Mouse (Mus musculus): ENCODE data around the gene Gucy2e. TPM values are rescaled to one million over a fixed set of nuclear protein-coding genes. Genes with fewer than 3 reads are reported as not detected.

Gene Gucy2e
- polyA plus RNA-seq, 1 experiment from 2014 or later, result 0.46 TPM

DNA sequence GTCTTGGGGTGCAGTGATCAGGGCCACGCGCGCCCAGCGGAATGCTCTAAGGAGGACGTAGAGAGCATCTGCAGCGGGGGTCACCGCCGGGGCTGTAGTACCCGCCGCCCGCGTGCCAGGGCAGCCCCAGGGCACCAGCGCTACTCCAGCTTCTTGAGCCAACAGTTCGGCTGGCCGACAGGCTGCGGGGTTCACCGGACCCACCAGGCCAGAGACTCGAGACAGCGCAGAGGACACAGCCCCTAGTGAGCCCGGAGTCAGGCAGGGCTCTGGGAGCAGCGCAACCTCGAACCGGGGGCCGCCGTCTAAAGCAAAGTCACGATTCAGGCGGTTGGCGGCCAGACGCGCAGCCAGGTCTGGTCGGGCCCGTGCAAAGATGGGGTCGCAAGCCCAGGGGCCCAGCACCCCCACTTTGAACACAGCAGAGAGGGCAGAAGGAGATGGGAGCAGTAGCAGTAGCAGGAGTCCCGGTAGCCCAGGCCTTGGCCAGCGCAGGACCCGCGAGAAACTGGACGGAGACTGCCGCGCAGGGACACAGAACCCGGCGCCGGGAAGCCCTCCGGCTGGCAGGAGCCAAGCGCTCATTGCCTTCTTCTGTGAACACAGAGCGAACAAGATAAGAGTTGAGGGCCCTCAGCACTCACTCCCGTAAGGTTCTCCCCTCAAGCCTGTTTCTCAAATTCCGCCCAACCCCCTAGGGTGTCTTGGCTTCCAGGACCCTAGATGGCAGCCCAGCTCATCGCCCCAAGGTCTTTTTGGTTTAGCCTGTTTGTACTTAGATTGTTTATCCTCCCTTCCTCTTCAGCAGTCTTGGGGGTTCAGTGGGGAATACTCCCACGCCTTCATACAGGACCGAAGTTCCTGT lies 543 bp downstream of the Gucy2e start:
- Histone ChIP-seq H3K9me3 (replicated peaks) (no peaks in the 10 kb centered on the region), H3K9ac (replicated peaks) (peak overlapping the region; percentile 55), H3K27ac (replicated peaks) (peak overlapping the region; percentile 85), H3K4me3 (replicated peaks) (peak overlapping the region; percentile 48), H3K27me3 (replicated peaks) (peaks cover 32% of the 10 kb centered on the region), H3K4me2 (peak overlapping the region; percentile 82), H3K4me1 (peaks cover 21% of the 10 kb centered on the region), H3K36me3 (no peaks in the 10 kb centered on the region)
- peak; percentile 1; the same call in 1 of the 2 replicates for ATAC-seq (ENCODE audit: low FRiP score)
- 2% methylated on average over 51 of the region's 51 CpGs for WGBS

DNA sequence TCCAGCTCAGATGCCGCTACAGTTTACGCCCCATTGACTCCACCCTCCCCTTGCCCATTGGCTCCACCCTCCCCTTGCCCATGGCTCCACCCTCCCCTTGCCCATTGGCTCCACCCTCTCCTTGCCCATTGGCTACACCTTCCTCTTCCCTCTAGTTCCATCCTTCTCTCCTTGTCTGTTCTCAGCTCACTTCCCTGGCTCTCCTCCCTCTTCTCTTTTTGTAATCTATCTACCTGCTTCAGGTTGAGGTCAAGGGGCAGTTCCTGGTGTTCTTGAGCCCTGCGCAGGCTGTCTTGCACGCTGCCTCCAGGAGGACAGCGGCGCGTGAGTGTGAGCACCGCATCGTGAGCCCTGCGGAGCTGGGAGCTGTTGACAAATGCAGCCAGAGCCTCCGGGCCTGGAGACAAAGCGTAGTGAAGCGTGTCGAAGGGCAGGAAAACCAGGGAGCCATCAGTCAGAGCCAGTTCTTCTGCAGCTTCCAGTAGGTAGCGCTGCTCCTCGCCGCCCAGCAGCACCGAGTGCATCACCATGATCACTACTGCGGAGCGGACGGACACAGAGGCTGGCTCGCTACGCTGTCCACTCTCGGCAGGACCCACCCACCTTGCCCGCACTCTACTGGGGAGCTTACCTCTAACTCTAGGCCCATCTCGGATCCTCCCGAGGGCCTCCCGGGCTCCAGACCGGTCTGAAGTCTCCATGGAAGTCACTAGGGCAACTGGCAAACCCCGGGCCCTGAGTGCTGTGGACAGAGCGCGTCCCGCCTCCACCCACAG lies 1.4 kb downstream of the Gucy2e start:
- H3K4me3 ChIP-seq (replicated peaks), result peak overlapping the region; percentile 48
- H3K4me2 ChIP-seq, result peak overlapping the region; percentile 82
- H3K36me3 ChIP-seq, result no peaks in the 10 kb centered on the region
- peaks cover 21% of the 10 kb centered on the region for H3K4me1 ChIP-seq
- H3K27ac ChIP-seq (replicated peaks), result peak overlapping the region; percentile 85
- ATAC-seq (ENCODE audit: low FRiP score), result peak; percentile 95
- H3K9me3 ChIP-seq (replicated peaks), result no peaks in the 10 kb centered on the region
- peak overlapping the region; percentile 55 for H3K9ac ChIP-seq (replicated peaks)
- peaks cover 32% of the 10 kb centered on the region for H3K27me3 ChIP-seq (replicated peaks)
- WGBS, result 1% methylated on average over 33 of the region's 33 CpGs

DNA sequence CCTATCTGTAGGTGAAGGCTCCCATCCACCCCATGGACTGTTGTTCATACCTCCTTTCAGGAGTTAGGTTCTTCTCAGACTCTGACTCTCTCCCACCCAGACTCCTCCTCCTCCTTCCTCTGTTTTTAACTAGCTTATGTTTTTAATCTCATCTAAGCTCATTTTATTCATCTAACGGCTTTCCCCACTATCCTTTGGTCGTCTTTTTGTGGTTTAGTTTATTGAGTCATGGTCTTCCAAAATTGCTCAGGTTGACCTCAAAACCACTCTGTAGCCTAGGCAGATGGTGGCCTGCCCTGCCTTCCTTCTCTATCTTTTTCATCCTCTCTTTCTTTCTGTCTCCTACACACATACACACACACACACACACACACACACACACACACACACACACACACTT lies 3.7 kb downstream of the Gucy2e start:
- Histone ChIP-seq H3K36me3 (no peaks in the 10 kb centered on the region), H3K9me3 (replicated peaks) (no peaks in the 10 kb centered on the region), H3K4me3 (replicated peaks) (no peak overlapping the region), H3K27ac (replicated peaks) (no peak overlapping the region), H3K9ac (replicated peaks) (no peak overlapping the region), H3K4me2 (no peak overlapping the region), H3K27me3 (replicated peaks) (peaks cover 26% of the 10 kb centered on the region), H3K4me1 (peaks cover 21% of the 10 kb centered on the region)
- no peak for ATAC-seq (ENCODE audit: low FRiP score)
- 91% methylated on average over 2 of the region's 2 CpGs for WGBS

DNA sequence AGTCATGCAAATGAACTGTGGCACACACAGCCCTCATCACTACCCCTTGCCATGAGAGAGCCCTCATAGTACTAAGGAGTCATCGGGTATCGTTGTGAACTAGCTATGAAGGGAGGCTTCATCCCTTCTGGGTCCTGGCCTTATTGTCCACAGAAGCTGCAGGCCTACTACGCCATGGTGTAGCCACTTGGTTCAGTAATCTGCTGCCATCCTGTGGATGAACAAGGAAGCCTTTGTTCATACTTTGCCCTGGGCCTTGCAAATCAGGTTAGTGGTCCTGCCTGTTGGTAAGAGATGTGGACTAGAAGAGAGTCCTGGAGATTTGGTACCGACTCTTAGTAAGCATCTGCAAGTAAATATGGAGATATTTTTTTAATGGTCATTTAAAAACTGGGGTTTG lies 6.4 kb downstream of the Gucy2e start:
- H3K9ac ChIP-seq (replicated peaks), result no peak overlapping the region
- ATAC-seq (ENCODE audit: low FRiP score), result no peak
- H3K9me3 ChIP-seq (replicated peaks), result no peaks in the 10 kb centered on the region
- no peak overlapping the region for H3K4me3 ChIP-seq (replicated peaks)
- no peak overlapping the region for H3K4me2 ChIP-seq
- no peaks in the 10 kb centered on the region for H3K27me3 ChIP-seq (replicated peaks)
- H3K27ac ChIP-seq (replicated peaks), result no peak overlapping the region
- 86% methylated on average over 4 of the region's 4 CpGs for WGBS
- no peaks in the 10 kb centered on the region for H3K36me3 ChIP-seq
- peaks cover 5% of the 10 kb centered on the region for H3K4me1 ChIP-seq

DNA sequence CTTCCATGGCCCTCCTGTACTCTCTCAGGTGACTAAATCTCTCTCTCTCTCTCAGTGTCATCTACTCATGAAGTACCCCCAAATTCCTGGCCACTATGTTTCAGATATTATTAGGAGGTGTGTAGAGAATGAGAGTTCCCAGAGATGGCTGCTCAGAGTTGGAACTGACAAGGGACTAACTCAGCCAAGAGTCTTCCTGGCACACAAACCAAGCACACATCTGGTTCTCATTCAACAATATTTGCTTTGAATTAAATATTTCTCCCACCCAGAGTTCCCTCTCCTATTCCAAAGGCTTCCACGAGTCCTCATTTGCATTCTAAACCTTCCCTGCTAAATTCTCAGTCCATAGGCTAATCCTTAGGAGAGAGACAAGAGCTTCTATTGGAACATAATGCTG lies 11.1 kb downstream of the Gucy2e start:
- Histone ChIP-seq H3K4me3 (replicated peaks) (no peak overlapping the region), H3K27me3 (replicated peaks) (no peaks in the 10 kb centered on the region), H3K9ac (replicated peaks) (no peak overlapping the region), H3K9me3 (replicated peaks) (no peaks in the 10 kb centered on the region), H3K27ac (replicated peaks) (no peak overlapping the region), H3K4me2 (no peak overlapping the region), H3K4me1 (no peaks in the 10 kb centered on the region), H3K36me3 (no peaks in the 10 kb centered on the region)
- WGBS, result 78% methylated on average over 1 of the region's 1 CpGs
- ATAC-seq (ENCODE audit: low FRiP score), result no peak

DNA sequence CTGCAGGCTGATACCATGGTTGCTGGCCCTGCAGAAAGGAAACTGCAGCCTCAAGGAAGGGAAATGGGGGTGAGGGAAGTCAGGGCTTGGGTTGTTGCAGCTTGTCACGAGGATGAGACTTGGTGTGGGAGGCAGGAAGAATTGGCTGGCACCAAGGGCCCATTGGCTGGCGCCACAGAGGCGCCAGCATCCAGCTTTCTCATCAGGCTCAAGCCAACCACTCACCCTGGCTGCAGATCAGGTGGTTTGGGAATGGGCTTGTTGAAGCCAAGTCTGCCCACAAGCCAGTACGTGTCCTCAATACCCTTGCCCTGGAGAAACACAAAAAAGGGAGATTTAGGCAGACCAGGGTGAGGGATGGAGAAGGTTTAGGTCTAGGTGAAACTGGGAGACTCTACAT lies 13.7 kb downstream of the Gucy2e start:
- no peak for ATAC-seq (ENCODE audit: low FRiP score)
- Histone ChIP-seq H3K4me1 (no peaks in the 10 kb centered on the region), H3K27me3 (replicated peaks) (no peaks in the 10 kb centered on the region), H3K9ac (replicated peaks) (no peak overlapping the region), H3K4me3 (replicated peaks) (no peak overlapping the region), H3K36me3 (no peaks in the 10 kb centered on the region), H3K27ac (replicated peaks) (no peak overlapping the region), H3K4me2 (no peak overlapping the region), H3K9me3 (replicated peaks) (no peaks in the 10 kb centered on the region)
- 82% methylated on average over 4 of the region's 4 CpGs for WGBS

DNA sequence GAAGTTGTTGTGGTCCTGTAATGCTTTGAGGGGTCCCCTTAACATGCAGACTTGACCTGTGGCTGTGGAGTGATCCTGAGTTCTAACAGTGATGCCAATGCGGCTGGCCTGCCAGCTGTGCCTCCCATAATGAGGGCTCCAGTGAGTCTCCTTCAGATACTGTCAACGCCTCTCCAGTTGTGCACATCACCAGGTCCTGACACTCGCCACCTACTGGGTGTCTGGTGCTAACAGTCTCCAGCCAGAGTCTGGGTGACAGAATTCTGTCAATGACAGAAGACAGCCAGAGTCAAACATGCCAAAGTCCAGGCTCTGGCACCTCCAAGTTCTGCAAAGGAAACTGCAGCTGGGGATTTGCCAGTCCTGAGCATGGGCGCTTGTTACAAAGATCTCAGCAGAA lies 15.8 kb downstream of the Gucy2e start:
- Histone ChIP-seq H3K27ac (replicated peaks) (no peak overlapping the region), H3K27me3 (replicated peaks) (no peaks in the 10 kb centered on the region), H3K4me2 (no peak overlapping the region), H3K4me3 (replicated peaks) (no peak overlapping the region), H3K9me3 (replicated peaks) (no peaks in the 10 kb centered on the region), H3K4me1 (no peaks in the 10 kb centered on the region), H3K36me3 (no peaks in the 10 kb centered on the region), H3K9ac (replicated peaks) (no peak overlapping the region)
- ATAC-seq (ENCODE audit: low FRiP score), result no peak
- WGBS, result 76% methylated on average over 4 of the region's 4 CpGs

DNA sequence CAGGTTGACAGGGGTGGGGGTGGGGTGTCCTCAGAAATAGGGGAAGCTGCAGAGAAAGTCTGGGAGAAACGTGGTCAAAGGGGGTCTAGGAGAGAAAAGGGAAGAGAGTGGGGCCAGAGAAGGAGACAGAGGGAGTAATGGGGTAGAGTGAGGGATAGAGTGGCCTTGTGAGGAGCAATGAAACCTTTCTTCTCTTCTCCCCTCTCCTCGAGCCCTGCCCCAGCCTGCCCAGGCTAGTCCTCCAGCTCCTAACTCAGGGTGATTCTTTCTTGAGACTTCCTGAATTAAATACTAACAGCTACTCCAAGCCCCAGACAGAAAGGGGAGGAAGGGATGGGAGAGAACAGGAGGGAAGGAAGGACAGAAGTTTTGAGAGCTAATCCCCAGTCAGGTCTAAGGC lies 18.2 kb downstream of the Gucy2e start:
- Histone ChIP-seq H3K27me3 (replicated peaks) (no peaks in the 10 kb centered on the region), H3K9me3 (replicated peaks) (no peaks in the 10 kb centered on the region), H3K36me3 (no peaks in the 10 kb centered on the region), H3K9ac (replicated peaks) (no peak overlapping the region), H3K4me2 (no peak overlapping the region), H3K4me3 (replicated peaks) (no peak overlapping the region), H3K4me1 (no peaks in the 10 kb centered on the region), H3K27ac (replicated peaks) (no peak overlapping the region)
- 80% methylated on average over 2 of the region's 2 CpGs for WGBS
- no peak for ATAC-seq (ENCODE audit: low FRiP score)

DNA sequence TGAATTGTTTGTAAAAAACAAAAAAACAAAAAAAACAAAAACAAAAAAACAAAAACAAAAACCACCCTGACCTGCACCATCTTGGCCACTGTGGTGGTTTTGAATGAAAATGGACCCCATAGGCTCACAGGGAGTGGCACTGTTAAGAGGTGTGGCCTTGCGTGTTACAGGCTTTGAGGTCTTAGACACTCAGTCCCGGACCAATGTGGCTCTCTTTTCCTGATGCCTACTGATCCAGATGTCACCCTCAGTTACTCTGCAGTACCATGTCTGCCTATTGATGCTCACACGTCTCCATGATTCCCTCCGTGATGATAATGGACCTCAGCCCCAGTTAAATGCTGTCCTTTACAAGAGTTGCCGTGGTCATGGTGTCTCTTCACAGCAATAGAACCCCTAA lies 19.4 kb downstream of the Gucy2e start:
- Histone ChIP-seq H3K4me1 (no peaks in the 10 kb centered on the region), H3K4me3 (replicated peaks) (no peak overlapping the region), H3K27me3 (replicated peaks) (no peaks in the 10 kb centered on the region), H3K36me3 (no peaks in the 10 kb centered on the region), H3K4me2 (no peak overlapping the region), H3K27ac (replicated peaks) (no peak overlapping the region), H3K9ac (replicated peaks) (no peak overlapping the region), H3K9me3 (replicated peaks) (no peaks in the 10 kb centered on the region)
- WGBS, result 87% methylated on average over 5 of the region's 5 CpGs
- no peak for ATAC-seq (ENCODE audit: low FRiP score)

DNA sequence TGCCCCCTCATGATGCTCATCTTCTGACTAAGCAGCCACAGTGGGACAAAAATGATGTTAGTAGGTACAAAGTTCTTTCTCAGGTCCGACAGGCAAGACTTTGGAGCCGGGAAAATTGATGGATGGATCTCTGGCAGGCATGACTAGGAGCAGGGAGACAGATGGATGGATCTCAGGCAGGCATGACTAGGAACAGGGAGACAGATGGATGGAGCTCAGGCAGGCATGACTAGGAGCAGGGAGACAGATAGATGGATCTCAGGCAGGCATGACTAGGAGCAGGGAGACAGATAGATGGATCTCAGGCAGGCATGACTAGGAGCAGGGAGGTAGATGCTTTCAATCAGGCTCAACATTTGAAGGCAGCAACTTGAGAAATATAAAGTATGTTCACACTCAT lies 25.4 kb downstream of the Gucy2e start:
- no peaks in the 10 kb centered on the region for H3K4me1 ChIP-seq

DNA sequence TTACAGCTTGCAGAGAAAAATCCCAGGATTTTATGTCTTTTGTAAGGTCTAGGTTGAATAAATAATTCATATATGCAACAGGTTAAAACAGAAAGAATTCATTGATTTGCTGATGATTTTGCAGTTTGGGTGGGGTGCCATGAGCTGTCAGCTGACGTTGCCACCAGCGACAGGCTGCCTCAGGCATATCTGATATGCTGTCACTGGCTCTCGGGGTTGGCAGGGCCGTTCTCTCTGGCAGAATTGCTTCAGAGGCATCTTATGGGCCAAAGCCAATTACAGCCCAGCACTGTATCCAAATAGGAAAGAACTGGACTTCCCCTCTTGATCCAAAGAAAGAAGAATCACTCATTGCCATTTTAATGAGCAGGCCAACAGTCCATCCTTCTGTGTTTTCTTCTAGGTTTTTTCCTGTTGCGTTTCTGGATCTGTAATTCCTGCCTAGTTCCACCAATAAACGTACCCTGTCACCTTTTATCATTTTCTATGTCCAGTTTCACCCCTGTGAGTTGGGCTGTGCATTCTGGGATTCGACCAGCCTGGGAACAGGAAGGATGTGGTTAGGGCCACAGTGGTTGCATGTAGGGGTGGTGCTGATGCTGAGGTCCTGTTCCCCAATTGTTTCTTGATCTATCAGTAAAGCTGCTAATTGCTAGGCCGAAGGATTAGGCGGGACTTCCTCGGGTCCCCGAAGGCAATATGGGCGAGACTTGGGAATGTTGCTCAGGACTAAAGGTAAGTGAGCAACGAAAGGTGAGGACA lies 34.2 kb downstream of the Gucy2e start:
- Histone ChIP-seq H3K4me1 (peaks cover 1% of the 10 kb centered on the region; the same call in 1 of the 2 replicates), H3K9ac (replicated peaks) (no peak overlapping the region), H3K4me2 (no peak overlapping the region), H3K4me3 (replicated peaks) (no peak overlapping the region), H3K27ac (replicated peaks) (no peak overlapping the region), H3K36me3 (no peaks in the 10 kb centered on the region), H3K27me3 (replicated peaks) (peaks cover 13% of the 10 kb centered on the region), H3K9me3 (replicated peaks) (no peaks in the 10 kb centered on the region)
- 85% methylated on average over 13 of the region's 13 CpGs for WGBS
- no peak for ATAC-seq (ENCODE audit: low FRiP score)

More for the DNA sequence above, 25.4 kb downstream of the Gucy2e start:
- H3K9ac ChIP-seq (replicated peaks), result peak overlapping the region; percentile 6; the same call in 1 of the 2 replicates
- H3K9me3 ChIP-seq (replicated peaks), result no peaks in the 10 kb centered on the region
- WGBS, result 31% methylated on average over 2 of the region's 2 CpGs
- H3K27me3 ChIP-seq (replicated peaks), result no peaks in the 10 kb centered on the region
- peak overlapping the region; percentile 48 for H3K4me2 ChIP-seq
- peak; percentile 55; the same call in 1 of the 2 replicates for ATAC-seq (ENCODE audit: low FRiP score)
- peak overlapping the region; percentile 40 for H3K4me3 ChIP-seq (replicated peaks)
- H3K27ac ChIP-seq (replicated peaks), result peak overlapping the region; percentile 29; the same call in 1 of the 2 replicates
- H3K36me3 ChIP-seq, result no peaks in the 10 kb centered on the region

Data from neural tube, embryonic 15.5 days (tissue).